Mouse (Mus musculus) yolk sac, embryonic 10.5 days (tissue): ENCODE results near the gene Ccdc22.

ENCODE experiments used
- DNase-seq: peaks from one replicate; pipeline ENCODE4 v3.0.0-alpha.2; 2017; ENCODE audit warnings: low spot score

The Ccdc22 gene

GRCm38 (mm10) chrX:7604879-7605574, at the start of gene Ccdc22:
Gene Ccdc22, minus strand, starts transcription at chrX:7605517.
- peak; percentile 78 for DNase-seq

GRCm38 (mm10) chrX:7648671-7649304, 43.5 kb upstream of the Ccdc22 start:
- peak; percentile 89 for DNase-seq

GRCm38 (mm10) chrX:7645349-7645748, 40.0 kb upstream of the Ccdc22 start:
- peak; percentile 54 for DNase-seq

- DNase-seq = no peak
Observed at GRCm38 (mm10) chrX:7640785-7641184, 35.5 kb upstream of the Ccdc22 start.

GRCm38 (mm10) chrX:7639536-7640325, 34.4 kb upstream of the Ccdc22 start:
- no peak for DNase-seq

- peak; percentile 86 for DNase-seq
Observed at GRCm38 (mm10) chrX:7638401-7639091, 33.2 kb upstream of the Ccdc22 start, which contains the start of gene Syp. Gene Syp, plus strand, starts transcription at chrX:7638471.

GRCm38 (mm10) chrX:7635101-7635500, 29.8 kb upstream of the Ccdc22 start:
- no peak for DNase-seq

GRCm38 (mm10) chrX:7632560-7632959, 27.2 kb upstream of the Ccdc22 start:
- no peak for DNase-seq

- DNase-seq = no peak
Observed at GRCm38 (mm10) chrX:7617889-7618551, 12.7 kb upstream of the Ccdc22 start.

GRCm38 (mm10) chrX:7610536-7611258, 5.4 kb upstream of the Ccdc22 start:
- DNase-seq = peak; percentile 2

GRCm38 (mm10) chrX:7610035-7610434, 4.7 kb upstream of the Ccdc22 start:
- no peak for DNase-seq

- DNase-seq = no peak
Observed at GRCm38 (mm10) chrX:7606783-7607182, 1.5 kb upstream of the Ccdc22 start, which contains the start of gene Cacna1f. Gene Cacna1f, plus strand, starts transcription at chrX:7607083.

GRCm38 (mm10) chrX:7605575-7605941, 241 bp upstream of the Ccdc22 start:
- DNase-seq = no peak

- no peak for DNase-seq
Observed at GRCm38 (mm10) chrX:7604004-7604403, 1.3 kb downstream of the Ccdc22 start.

- no peak for DNase-seq
Observed at GRCm38 (mm10) chrX:7595371-7595770, 9.9 kb downstream of the Ccdc22 start.

- no peak for DNase-seq
Observed at GRCm38 (mm10) chrX:7586356-7586755, 19.0 kb downstream of the Ccdc22 start.

- DNase-seq = no peak
Observed at GRCm38 (mm10) chrX:7583881-7584280, 21.4 kb downstream of the Ccdc22 start.

GRCm38 (mm10) chrX:7581151-7581550, 24.2 kb downstream of the Ccdc22 start:
- DNase-seq = no peak

GRCm38 (mm10) chrX:7574885-7575231, 30.5 kb downstream of the Ccdc22 start:
- no peak for DNase-seq

- peak; percentile 92 for DNase-seq
Observed at GRCm38 (mm10) chrX:7574087-7574884, 31.0 kb downstream of the Ccdc22 start, which contains the start of gene Ppp1r3f. Gene Ppp1r3f, minus strand, starts transcription at chrX:7574283.
